Mouse (Mus musculus): ENCODE data around the gene Npb.

DNA sequence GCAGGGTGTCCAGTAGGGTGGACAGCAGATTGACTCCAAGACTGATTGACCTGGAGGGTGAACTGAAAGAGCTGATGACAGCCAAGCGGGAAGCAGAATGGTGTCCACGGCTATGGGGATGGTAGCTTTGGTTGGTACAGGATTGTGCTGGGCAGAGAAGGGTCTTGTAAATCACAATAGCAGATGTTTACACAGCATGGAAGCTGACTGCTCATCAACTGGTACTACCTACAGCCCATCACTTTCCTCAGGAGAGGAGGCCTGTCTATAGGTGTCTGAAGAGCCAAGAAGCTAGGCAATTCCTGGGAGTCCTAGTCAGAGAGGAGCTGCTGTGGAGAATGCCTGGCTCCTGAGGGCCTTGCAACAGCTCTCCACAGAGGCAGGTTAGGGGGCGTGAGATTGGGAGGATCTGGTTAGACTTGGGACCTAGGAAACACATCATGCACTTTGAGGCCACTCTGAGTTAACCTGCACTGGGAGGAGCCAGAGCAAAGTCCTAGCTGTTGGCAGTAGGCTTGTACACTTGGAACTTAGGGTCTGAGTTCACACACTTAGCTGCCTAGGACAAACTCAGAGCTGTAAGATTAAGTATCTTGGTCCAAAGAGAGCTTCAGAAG is 31.8 kb upstream of the Npb start:
- no peak for TF ChIP-seq EP300 (IDR thresholded peaks at IDR 0.05)
- no peak for TF ChIP-seq CTCF (IDR thresholded peaks at IDR 0.05)

All from lung, postnatal 0 days (tissue).